Mouse (Mus musculus) intestine, embryonic 15.5 days (tissue): Measurements from ENCODE around the gene Gpr174. TPM values are rescaled to one million over a fixed set of nuclear protein-coding genes. Genes with fewer than 3 reads are reported as not detected.

ENCODE experiments used
- ATAC-seq: fragments of 200-750 bp; cut with Nextera tagmentation; 2 replicates; pipeline ENCODE4 v1.8.0; 2017; ENCODE audit warnings: moderate TSS enrichment, moderate library complexity
- H3K27ac ChIP-seq: fragments of 300-500 bp; sonication (generic); 2 replicates; pipeline ENCODE4 v1.5.1; 2015; ENCODE audit warnings: mild to moderate bottlenecking, inconsistent platforms
- H3K27me3 ChIP-seq: fragments of 300-500 bp; sonication (generic); replicated peaks from 2 replicates; pipeline ENCODE4 v1.6.1; 2015; ENCODE audit warnings: inconsistent platforms
- H3K36me3 ChIP-seq: fragments of 300-500 bp; sonication (generic); 2 replicates; pipeline ENCODE4 v1.6.1; 2015; ENCODE audit warnings: inconsistent platforms
- H3K4me1 ChIP-seq: fragments of 300-500 bp; sonication (generic); replicated peaks from 2 replicates; pipeline ENCODE4 v1.6.1; 2015; ENCODE audit warnings: inconsistent platforms
- H3K4me2 ChIP-seq: fragments of 300-500 bp; sonication (generic); replicated peaks from 2 replicates; pipeline ENCODE4 v1.6.1; 2015; ENCODE audit warnings: mild to moderate bottlenecking, inconsistent platforms
- H3K4me3 ChIP-seq: fragments of 300-500 bp; sonication (generic); replicated peaks from 2 replicates; pipeline ENCODE4 v1.5.1; 2015; ENCODE audit warnings: inconsistent platforms
- H3K9ac ChIP-seq: fragments of 300-500 bp; sonication (generic); 2 replicates; pipeline ENCODE4 v1.6.1; 2015; ENCODE audit warnings: inconsistent platforms
- H3K9me3 ChIP-seq: fragments of 300-500 bp; sonication (generic); 2 replicates; pipeline ENCODE4 v1.6.1; 2016; ENCODE audit warnings: inconsistent platforms
- WGBS: fragments of 180-500 bp; shearing (Covaris S2); methylation state at CpG from one replicate; pipeline ENCODE4 v1.1.7; 2015; 5-methylcytosine and 5-hydroxymethylcytosine counted together
- polyA plus RNA-seq: library from polyadenylated mRNA; unstranded; fragments of >200 nt; fragmentation: Nextera tagmentation; extraction: Ambion mirVana; gene quantifications from 2 replicates; pipeline ENCODE4 v1.2.1, GENCODE M21; 2015

The Gpr174 gene
- polyA plus RNA-seq, 1 experiment from 2014 or later: 0.08 TPM

GRCm38 (mm10) chrX:107312533-107312932 lies 56.9 kb downstream of the Gpr174 start:
- no peaks in the 10 kb centered on the region for H3K9me3 ChIP-seq
- no peaks in the 10 kb centered on the region for H3K36me3 ChIP-seq
- no peaks in the 10 kb centered on the region for H3K4me1 ChIP-seq
- H3K4me2 ChIP-seq: no peak overlapping the region
- no peaks in the 10 kb centered on the region for H3K27me3 ChIP-seq
- no peak for ATAC-seq
- no peak overlapping the region for H3K4me3 ChIP-seq
- H3K9ac ChIP-seq: no peak overlapping the region
- no peak overlapping the region for H3K27ac ChIP-seq
- WGBS: 44% methylated on average over 5 of the region's 5 CpGs

- no peak for ATAC-seq
- no peak overlapping the region for H3K27ac ChIP-seq
- no peak overlapping the region for H3K9ac ChIP-seq
- no peaks in the 10 kb centered on the region for H3K9me3 ChIP-seq
- no peaks in the 10 kb centered on the region for H3K4me1 ChIP-seq
- H3K36me3 ChIP-seq: no peaks in the 10 kb centered on the region
- no peak overlapping the region for H3K4me3 ChIP-seq
- 58% methylated on average over 8 of the region's 8 CpGs for WGBS
- no peaks in the 10 kb centered on the region for H3K27me3 ChIP-seq
- no peak overlapping the region for H3K4me2 ChIP-seq
These were observed 70.2 kb downstream of the Gpr174 start for GRCm38 (mm10) chrX:107325697-107326381.

- Histone ChIP-seq H3K27me3 (no peaks in the 10 kb centered on the region), H3K9ac (no peak overlapping the region), H3K4me3 (no peak overlapping the region), H3K9me3 (no peaks in the 10 kb centered on the region), H3K36me3 (no peaks in the 10 kb centered on the region), H3K4me2 (no peak overlapping the region), H3K4me1 (no peaks in the 10 kb centered on the region), H3K27ac (no peak overlapping the region)
- WGBS: 76% methylated on average over 3 of the region's 3 CpGs
- no peak for ATAC-seq
These were observed 74.2 kb downstream of the Gpr174 start for GRCm38 (mm10) chrX:107329849-107330248.

- Histone ChIP-seq H3K27me3 (no peaks in the 10 kb centered on the region), H3K36me3 (no peaks in the 10 kb centered on the region), H3K9me3 (no peaks in the 10 kb centered on the region), H3K9ac (no peak overlapping the region), H3K4me1 (no peaks in the 10 kb centered on the region), H3K4me3 (no peak overlapping the region), H3K27ac (no peak overlapping the region), H3K4me2 (no peak overlapping the region)
- WGBS: 78% methylated on average over 1 of the region's 1 CpGs
- no peak for ATAC-seq
These were observed 80.9 kb downstream of the Gpr174 start for GRCm38 (mm10) chrX:107336609-107337008.

- Histone ChIP-seq H3K36me3 (no peaks in the 10 kb centered on the region), H3K9ac (no peak overlapping the region), H3K4me3 (no peak overlapping the region), H3K9me3 (no peaks in the 10 kb centered on the region), H3K27ac (no peak overlapping the region), H3K27me3 (no peaks in the 10 kb centered on the region), H3K4me2 (no peak overlapping the region), H3K4me1 (no peaks in the 10 kb centered on the region)
- 65% methylated on average over 3 of the region's 3 CpGs for WGBS
- no peak for ATAC-seq
These were observed 86.3 kb downstream of the Gpr174 start for GRCm38 (mm10) chrX:107341980-107342379.

Other genes with a start within 250 kb of the Gpr174 start
- gene P2ry10, start 167.4 kb upstream of the Gpr174 start, polyA plus RNA-seq: 0.08 and 0.24 TPM in 2 replicates
- gene P2ry10b, start 107.0 kb upstream of the Gpr174 start, polyA plus RNA-seq: 0.35 and 0.59 TPM in 2 replicates
- gene Itm2a, start 147.5 kb downstream of the Gpr174 start, polyA plus RNA-seq: 581 and 712 TPM in 2 replicates